Mouse (Mus musculus) heart, embryonic 13.5 days (tissue): ENCODE data around the gene Ascc3. TPM values are rescaled to one million over a fixed set of nuclear protein-coding genes. Genes with fewer than 3 reads are reported as not detected.

Source experiments
- ATAC-seq: fragments of 200-750 bp; cut with Nextera tagmentation; 2 replicates; pipeline ENCODE4 v1.8.0; 2017; ENCODE audit warnings: moderate TSS enrichment; ENCODE audit not compliant: insufficient number of reproducible peaks, low FRiP score, low TSS enrichment; ENCODE audit errors: extremely low read depth
- H3K27ac ChIP-seq: fragments of 300-500 bp; sonication (generic); replicated peaks from 2 replicates; pipeline ENCODE4 v1.5.1; 2015; ENCODE audit warnings: moderate library complexity, mild to moderate bottlenecking, inconsistent platforms
- H3K27me3 ChIP-seq: fragments of 300-500 bp; sonication (generic); replicated peaks from 2 replicates; pipeline ENCODE4 v1.6.1; 2015; ENCODE audit warnings: mild to moderate bottlenecking, inconsistent platforms
- H3K36me3 ChIP-seq: fragments of 300-500 bp; sonication (generic); 2 replicates; pipeline ENCODE4 v1.6.1; 2015; ENCODE audit warnings: mild to moderate bottlenecking, inconsistent platforms
- H3K4me1 ChIP-seq: fragments of 300-500 bp; sonication (generic); 2 replicates; pipeline ENCODE4 v1.6.1; 2015; ENCODE audit warnings: inconsistent platforms
- H3K4me2 ChIP-seq: fragments of 300-500 bp; sonication (generic); 2 replicates; pipeline ENCODE4 v1.6.1; 2015; ENCODE audit warnings: inconsistent platforms, mild to moderate bottlenecking, moderate library complexity
- H3K4me3 ChIP-seq: fragments of 300-500 bp; sonication (generic); 2 replicates; pipeline ENCODE4 v1.5.1; 2015; ENCODE audit warnings: moderate library complexity, mild to moderate bottlenecking, inconsistent platforms
- H3K9ac ChIP-seq: fragments of 300-500 bp; sonication (generic); 2 replicates; pipeline ENCODE4 v1.6.1; 2015; ENCODE audit warnings: inconsistent platforms, mild to moderate bottlenecking, moderate library complexity
- H3K9me3 ChIP-seq: fragments of 300-500 bp; sonication (generic); 2 replicates; pipeline ENCODE4 v1.6.1; 2016; ENCODE audit warnings: inconsistent platforms
- WGBS: fragments of 180-500 bp; shearing (Covaris S2); methylation state at CpG from one replicate; pipeline ENCODE4 v1.1.7; 2015; ENCODE audit warnings: mixed read lengths; 5-methylcytosine and 5-hydroxymethylcytosine counted together
- polyA plus RNA-seq: library from polyadenylated mRNA; unstranded; fragments of >200 nt; fragmentation: Nextera tagmentation; extraction: Ambion mirVana; gene quantifications from 2 replicates; pipeline ENCODE4 v1.2.1, GENCODE M21; 2015

Gene Ascc3
- polyA plus RNA-seq, 1 experiment from 2014 or later: 13.4 TPM

- Histone ChIP-seq H3K9me3 (no peaks in the 10 kb centered on the region), H3K4me3 (no peak overlapping the region), H3K9ac (no peak overlapping the region), H3K4me2 (no peak overlapping the region), H3K36me3 (peaks cover 22% of the 10 kb centered on the region), H3K4me1 (no peaks in the 10 kb centered on the region), H3K27me3 (no peaks in the 10 kb centered on the region), H3K27ac (no peak overlapping the region)
- 41% methylated on average over 1 of the region's 1 CpGs for WGBS
- no peak for ATAC-seq
These were observed 64.9 kb downstream of the Ascc3 start for GRCm38 (mm10) chr10:50657352-50657751.

DNA sequence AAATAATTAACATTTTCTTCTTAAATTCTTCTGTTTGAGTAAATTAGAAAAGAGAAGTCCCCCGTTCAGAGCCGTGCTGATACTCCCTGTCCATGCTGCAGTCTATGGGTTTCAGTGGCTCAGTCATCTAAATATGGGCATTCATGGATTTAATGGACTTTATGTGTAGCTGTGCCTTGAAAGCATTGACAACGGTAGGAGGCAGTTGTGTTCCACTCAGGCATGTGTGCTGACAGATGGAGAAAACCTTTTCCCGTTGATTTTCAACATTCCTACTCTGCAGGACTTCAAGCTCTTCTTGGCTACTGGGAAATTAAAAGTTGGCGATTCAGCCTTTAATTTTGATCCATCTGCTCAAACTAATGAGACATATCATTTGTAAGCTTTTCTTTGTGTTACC is 79.0 kb downstream of the Ascc3 start:
- H3K36me3 ChIP-seq: peaks cover 7% of the 10 kb centered on the region; the same call in 1 of the 2 replicates
- WGBS: 73% methylated on average over 5 of the region's 5 CpGs
- no peak overlapping the region for H3K9ac ChIP-seq
- H3K4me1 ChIP-seq: 0 out of 2 replicates have a peak, but pooled peaks cover 5% of the 10 kb centered on the region
- H3K4me3 ChIP-seq: no peak overlapping the region
- H3K27ac ChIP-seq: no peak overlapping the region
- no peak for ATAC-seq
- no peak overlapping the region for H3K4me2 ChIP-seq
- H3K9me3 ChIP-seq: no peaks in the 10 kb centered on the region
- no peaks in the 10 kb centered on the region for H3K27me3 ChIP-seq

- H3K4me2 ChIP-seq: no peak overlapping the region
- H3K9ac ChIP-seq: no peak overlapping the region
- no peaks in the 10 kb centered on the region for H3K27me3 ChIP-seq
- H3K9me3 ChIP-seq: no peaks in the 10 kb centered on the region
- 0 out of 2 replicates have a peak, but pooled peaks cover 6% of the 10 kb centered on the region for H3K36me3 ChIP-seq
- no peak overlapping the region for H3K27ac ChIP-seq
- no peak overlapping the region for H3K4me3 ChIP-seq
- no peaks in the 10 kb centered on the region for H3K4me1 ChIP-seq
- ATAC-seq: no peak
These were observed 97.9 kb downstream of the Ascc3 start for GRCm38 (mm10) chr10:50690324-50690723.

DNA sequence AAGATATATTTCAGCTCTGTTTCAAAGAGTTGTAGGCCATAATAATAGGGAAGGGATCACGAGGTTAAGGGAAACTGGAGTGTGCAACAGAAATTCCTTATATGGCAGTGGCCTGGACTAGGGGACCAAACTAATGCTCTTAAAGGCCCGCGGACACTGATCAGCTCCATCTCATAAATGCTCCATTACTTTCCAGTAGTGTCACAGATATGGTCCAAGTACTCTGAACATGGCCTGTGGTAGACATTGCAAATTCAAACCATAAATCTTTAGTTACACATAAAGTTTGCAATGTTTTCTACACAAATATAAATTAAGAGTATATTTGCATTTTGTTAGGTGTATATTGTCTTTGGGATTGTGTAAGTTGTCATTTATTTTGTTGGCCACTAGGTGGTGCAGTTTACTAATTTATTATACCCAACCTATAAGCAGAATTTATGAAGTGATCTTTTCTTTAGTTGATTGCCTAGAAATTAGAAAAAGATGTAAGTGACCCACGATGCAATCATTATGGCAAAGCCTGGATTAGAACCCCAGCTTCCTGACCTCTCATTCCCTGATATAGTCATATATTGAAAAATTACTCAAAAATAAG is 106.5 kb downstream of the Ascc3 start:
- no peak overlapping the region for H3K4me2 ChIP-seq
- H3K9ac ChIP-seq: no peak overlapping the region
- H3K27me3 ChIP-seq: no peaks in the 10 kb centered on the region
- H3K4me3 ChIP-seq: no peak overlapping the region
- H3K9me3 ChIP-seq: no peaks in the 10 kb centered on the region
- ATAC-seq: no peak
- no peak overlapping the region for H3K27ac ChIP-seq
- WGBS: 62% methylated on average over 4 of the region's 4 CpGs
- peaks cover 8% of the 10 kb centered on the region; the same call in 1 of the 2 replicates for H3K4me1 ChIP-seq
- H3K36me3 ChIP-seq: peaks cover 13% of the 10 kb centered on the region

DNA sequence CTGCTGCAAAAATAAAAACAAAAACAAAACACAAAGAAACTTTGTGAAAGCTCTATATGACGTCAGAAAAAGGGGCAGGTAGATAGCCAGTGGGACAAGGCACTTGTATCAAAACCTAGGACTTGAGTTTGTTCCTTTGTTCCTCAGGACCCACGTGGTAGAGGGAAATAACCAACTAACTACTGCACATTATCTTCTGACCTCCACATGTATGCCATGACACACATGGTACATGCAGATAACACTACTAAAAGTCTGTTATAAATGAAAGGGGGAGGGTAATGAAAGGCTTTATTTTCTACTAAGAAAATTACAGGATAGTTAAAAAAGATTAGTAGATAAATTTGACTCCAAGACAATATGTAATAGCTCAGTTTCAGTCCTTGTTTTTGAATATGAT is 109.3 kb downstream of the Ascc3 start:
- Histone ChIP-seq H3K27ac (no peak overlapping the region), H3K9me3 (no peaks in the 10 kb centered on the region), H3K9ac (no peak overlapping the region), H3K27me3 (no peaks in the 10 kb centered on the region), H3K4me2 (no peak overlapping the region), H3K4me1 (peaks cover 8% of the 10 kb centered on the region; the same call in 1 of the 2 replicates), H3K36me3 (peaks cover 13% of the 10 kb centered on the region), H3K4me3 (no peak overlapping the region)
- no peak for ATAC-seq
- WGBS: 54% methylated on average over 2 of the region's 2 CpGs

DNA sequence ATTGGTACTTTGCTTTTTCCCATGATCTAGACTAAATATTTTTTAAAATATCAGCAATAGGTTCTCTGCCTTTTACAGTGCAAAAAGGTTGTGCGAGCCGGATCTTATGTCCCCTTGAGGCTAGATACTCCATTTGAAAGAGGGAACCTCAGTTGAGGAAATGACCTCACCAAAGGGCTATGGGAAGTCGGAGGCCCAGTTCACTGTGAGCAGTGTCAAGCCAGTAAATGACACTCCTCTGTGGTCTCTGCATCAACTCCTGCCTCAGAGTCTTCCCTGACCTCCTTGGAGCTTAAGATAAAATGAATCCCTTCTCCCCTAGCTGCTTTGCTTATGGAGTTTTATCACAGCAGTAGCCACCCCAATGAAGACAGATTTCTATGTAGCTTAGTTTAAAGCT is 109.9 kb downstream of the Ascc3 start:
- Histone ChIP-seq H3K27me3 (no peaks in the 10 kb centered on the region), H3K9ac (no peak overlapping the region)
- ATAC-seq: no peak

DNA sequence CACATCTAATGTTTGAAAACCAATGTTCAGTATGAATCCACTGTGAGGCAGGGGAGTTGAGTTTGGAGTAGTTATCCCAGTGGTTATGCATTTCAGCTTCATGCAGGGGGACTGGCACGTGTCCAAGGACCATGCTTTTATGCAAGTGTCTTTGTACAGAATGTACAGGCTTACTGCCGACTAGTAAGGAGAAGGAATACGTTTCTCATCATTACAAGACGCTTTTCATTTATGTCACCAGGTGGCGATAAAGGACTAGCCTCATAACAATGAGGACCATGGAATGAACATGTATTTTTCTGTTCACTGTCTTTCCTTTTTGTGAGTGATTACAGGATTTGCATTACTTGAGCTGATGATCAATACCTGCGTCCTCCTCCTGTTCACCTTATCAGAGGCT is 111.7 kb downstream of the Ascc3 start:
- WGBS: 22% methylated on average over 6 of the region's 6 CpGs
- H3K36me3 ChIP-seq: peaks cover 26% of the 10 kb centered on the region
- no peak overlapping the region for H3K4me2 ChIP-seq
- no peaks in the 10 kb centered on the region for H3K27me3 ChIP-seq
- H3K27ac ChIP-seq: no peak overlapping the region
- peaks cover 8% of the 10 kb centered on the region; the same call in 1 of the 2 replicates for H3K4me1 ChIP-seq
- H3K9ac ChIP-seq: no peak overlapping the region
- H3K9me3 ChIP-seq: no peaks in the 10 kb centered on the region
- ATAC-seq: no peak
- no peak overlapping the region for H3K4me3 ChIP-seq

More for the DNA sequence above, 109.9 kb downstream of the Ascc3 start:
- Histone ChIP-seq H3K4me2 (no peak overlapping the region), H3K4me3 (no peak overlapping the region), H3K27ac (no peak overlapping the region), H3K36me3 (peaks cover 13% of the 10 kb centered on the region), H3K9me3 (no peaks in the 10 kb centered on the region), H3K4me1 (peaks cover 8% of the 10 kb centered on the region; the same call in 1 of the 2 replicates)
- WGBS: 52% methylated on average over 3 of the region's 3 CpGs

DNA sequence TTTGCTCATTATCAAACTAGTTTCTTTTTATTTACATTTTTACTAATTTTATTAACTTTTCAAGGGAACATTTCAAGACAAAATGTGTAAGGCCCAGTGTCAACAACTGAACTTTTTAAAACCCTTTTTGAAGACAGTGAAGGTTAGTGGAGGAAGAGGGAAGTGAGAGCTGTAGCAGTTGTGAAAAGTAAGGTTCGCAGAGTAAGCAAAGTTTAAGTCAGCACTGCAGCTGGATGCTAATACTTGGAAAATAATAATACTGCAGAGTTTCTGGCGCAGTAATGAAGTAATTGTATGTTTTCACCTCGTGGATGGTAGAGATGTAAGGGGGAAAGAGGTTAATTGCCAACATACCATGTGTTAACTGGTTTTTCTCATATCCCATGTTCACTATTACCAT is 112.4 kb downstream of the Ascc3 start:
- Histone ChIP-seq H3K27ac (no peak overlapping the region), H3K4me3 (no peak overlapping the region), H3K9ac (no peak overlapping the region), H3K9me3 (no peaks in the 10 kb centered on the region), H3K36me3 (peaks cover 25% of the 10 kb centered on the region), H3K4me1 (peaks cover 8% of the 10 kb centered on the region; the same call in 1 of the 2 replicates), H3K4me2 (no peak overlapping the region), H3K27me3 (no peaks in the 10 kb centered on the region)
- WGBS: 86% methylated on average over 3 of the region's 3 CpGs
- ATAC-seq: no peak

GRCm38 (mm10) chr10:50711286-50711685 is 118.8 kb downstream of the Ascc3 start:
- H3K4me1 ChIP-seq: no peaks in the 10 kb centered on the region
- peaks cover 38% of the 10 kb centered on the region for H3K36me3 ChIP-seq
- H3K27ac ChIP-seq: no peak overlapping the region
- no peak overlapping the region for H3K9ac ChIP-seq
- no peak for ATAC-seq
- H3K27me3 ChIP-seq: no peaks in the 10 kb centered on the region
- no peak overlapping the region for H3K4me3 ChIP-seq
- H3K4me2 ChIP-seq: no peak overlapping the region
- 90% methylated on average over 3 of the region's 3 CpGs for WGBS
- H3K9me3 ChIP-seq: no peaks in the 10 kb centered on the region

- no peak overlapping the region for H3K4me3 ChIP-seq
- H3K9me3 ChIP-seq: no peaks in the 10 kb centered on the region
- H3K27ac ChIP-seq: no peak overlapping the region
- no peaks in the 10 kb centered on the region for H3K4me1 ChIP-seq
- 86% methylated on average over 1 of the region's 1 CpGs for WGBS
- H3K9ac ChIP-seq: no peak overlapping the region
- peaks cover 40% of the 10 kb centered on the region for H3K36me3 ChIP-seq
- H3K4me2 ChIP-seq: no peak overlapping the region
- ATAC-seq: no peak
- no peaks in the 10 kb centered on the region for H3K27me3 ChIP-seq
These were observed 119.3 kb downstream of the Ascc3 start for GRCm38 (mm10) chr10:50711765-50712164.

DNA sequence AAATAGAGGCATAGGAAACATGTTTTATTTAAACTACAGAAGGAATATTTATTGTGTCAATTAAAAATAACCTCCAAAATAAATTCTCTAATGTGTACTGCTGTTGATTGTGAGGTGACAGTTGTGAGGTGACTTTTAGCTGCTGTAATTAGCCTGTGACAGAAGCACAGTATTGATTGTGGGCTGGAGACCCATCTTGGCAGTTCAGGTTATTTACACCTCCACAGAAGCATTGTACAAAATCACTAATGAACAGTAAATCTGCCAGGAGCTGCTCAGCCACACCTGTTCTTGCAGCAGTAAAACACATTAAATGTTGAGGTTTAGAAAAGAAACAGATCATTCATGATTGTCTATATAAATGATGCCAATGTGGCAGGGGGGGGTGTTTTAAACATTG is 141.0 kb downstream of the Ascc3 start:
- no peaks in the 10 kb centered on the region for H3K4me1 ChIP-seq
- no peak overlapping the region for H3K27ac ChIP-seq

DNA sequence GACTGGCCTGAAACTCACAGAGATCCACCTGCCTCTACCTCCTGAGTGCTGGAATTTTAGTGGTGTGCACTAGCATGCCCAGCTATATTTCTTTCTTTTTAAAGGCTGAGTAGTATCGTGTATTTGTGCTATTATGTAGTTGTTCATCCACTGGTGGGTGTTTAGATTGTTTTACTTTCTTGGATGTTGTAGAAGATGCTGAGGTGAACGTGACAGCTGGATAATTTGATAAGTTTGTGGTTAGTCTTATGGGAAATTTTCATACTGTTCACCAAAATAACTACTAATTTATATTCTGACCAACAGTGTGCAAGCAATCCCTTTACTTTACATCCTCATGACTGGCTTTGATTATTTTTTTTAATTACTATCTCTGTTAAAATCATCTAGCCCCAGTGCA is 169.6 kb downstream of the Ascc3 start:
- ATAC-seq: no peak
- WGBS: 90% methylated on average over 2 of the region's 2 CpGs
- H3K27ac ChIP-seq: no peak overlapping the region

More for the DNA sequence above, 141.0 kb downstream of the Ascc3 start:
- H3K9ac ChIP-seq: no peak overlapping the region
- H3K9me3 ChIP-seq: no peaks in the 10 kb centered on the region
- peaks cover 19% of the 10 kb centered on the region for H3K36me3 ChIP-seq
- H3K27me3 ChIP-seq: no peaks in the 10 kb centered on the region
- no peak overlapping the region for H3K4me3 ChIP-seq
- H3K4me2 ChIP-seq: no peak overlapping the region
- ATAC-seq: no peak

More for the DNA sequence above, 169.6 kb downstream of the Ascc3 start:
- peaks cover 2% of the 10 kb centered on the region for H3K36me3 ChIP-seq
- H3K9ac ChIP-seq: no peak overlapping the region
- no peaks in the 10 kb centered on the region for H3K27me3 ChIP-seq
- no peaks in the 10 kb centered on the region for H3K4me1 ChIP-seq
- H3K4me2 ChIP-seq: no peak overlapping the region
- no peaks in the 10 kb centered on the region for H3K9me3 ChIP-seq
- no peak overlapping the region for H3K4me3 ChIP-seq
